Mouse (Mus musculus) lung, postnatal 0 days (tissue): ENCODE measurements around the gene Tiparp. TPM values are rescaled to one million over a fixed set of nuclear protein-coding genes. Genes with fewer than 3 reads are reported as not detected.
A peak's percentile ranks its signal among the peaks of the same experiment; 100 is the strongest.

Experiments used
- ATAC-seq: fragments of 200-750 bp; cut with Nextera tagmentation; 2 replicates; pipeline ENCODE4 v1.8.0; 2017; ENCODE audit warnings: moderate library complexity
- DNase-seq: peaks from one replicate; pipeline ENCODE4 v3.0.0-alpha.2; 2016; ENCODE audit warnings: low spot score
- H3K27ac ChIP-seq: fragments of 300-500 bp; sonication (generic); 2 replicates; pipeline ENCODE4 v1.5.1; 2014; ENCODE audit warnings: antibody characterized with exemption, mild to moderate bottlenecking, low read length, mixed read lengths
- H3K27me3 ChIP-seq: fragments of 300-500 bp; sonication (generic); replicated peaks from 2 replicates; pipeline ENCODE4 v1.6.1; 2014; ENCODE audit warnings: low read length, mixed read lengths; ENCODE audit not compliant: insufficient read depth
- H3K36me3 ChIP-seq: fragments of 300-500 bp; sonication (generic); 2 replicates; pipeline ENCODE4 v1.6.1; 2014; ENCODE audit warnings: low read length, mixed read lengths; ENCODE audit not compliant: insufficient read depth
- H3K4me1 ChIP-seq: fragments of 300-500 bp; sonication (generic); 2 replicates; pipeline ENCODE4 v1.6.1; 2014; ENCODE audit warnings: antibody characterized with exemption, low read depth, low read length, mixed read lengths; ENCODE audit not compliant: insufficient read depth
- H3K4me2 ChIP-seq: fragments of 300-500 bp; sonication (generic); replicated peaks from 2 replicates; pipeline ENCODE4 v1.6.1; 2014; ENCODE audit warnings: low read depth, mild to moderate bottlenecking, low read length, moderate library complexity, mixed read lengths
- H3K4me3 ChIP-seq: fragments of 300-500 bp; sonication (generic); 2 replicates; pipeline ENCODE4 v1.5.1; 2014; ENCODE audit warnings: low read depth, low read length
- H3K9ac ChIP-seq: fragments of 300-500 bp; sonication (generic); replicated peaks from 2 replicates; pipeline ENCODE4 v1.6.1; 2014; ENCODE audit warnings: low read depth, mild to moderate bottlenecking
- H3K9me3 ChIP-seq: fragments of 300-500 bp; sonication (generic); 2 replicates; pipeline ENCODE4 v1.6.1; 2016; ENCODE audit warnings: low read length, mixed read lengths
- CTCF ChIP-seq: IDR thresholded peaks from 2 replicates; pipeline ENCODE4 v1.5.1; 2016; ENCODE audit warnings: antibody characterized with exemption, mild to moderate bottlenecking
- EP300 ChIP-seq: IDR thresholded peaks from 2 replicates; pipeline ENCODE4 v1.6.1; 2016; ENCODE audit warnings: antibody characterized with exemption, mild to moderate bottlenecking, control low read depth
- WGBS: fragments of 180-500 bp; shearing (Covaris S2); extraction: QIAGEN DNeasy Blood & Tissue Kit; methylation state at CpG from one replicate; pipeline ENCODE4 v1.1.7; 2014; 5-methylcytosine and 5-hydroxymethylcytosine counted together
- polyA plus RNA-seq: library from polyadenylated mRNA; unstranded; fragments of >200 nt; fragmentation: Nextera tagmentation; extraction: Ambion mirVana; gene quantifications from 2 replicates; pipeline ENCODE4 v1.2.1, GENCODE M21; 2015

Tiparp gene
- polyA plus RNA-seq, 1 experiment from 2014 or later, result 45.1 TPM

GRCm38 (mm10) chr3:65515751-65516150, 12.5 kb upstream of the Tiparp start:
- WGBS, result 69% methylated on average over 2 of the region's 2 CpGs
- Histone ChIP-seq H3K27ac (no peak overlapping the region), H3K4me3 (no peak overlapping the region), H3K9me3 (no peaks in the 10 kb centered on the region), H3K9ac (no peak overlapping the region), H3K4me1 (no peaks in the 10 kb centered on the region), H3K4me2 (no peak overlapping the region), H3K27me3 (no peaks in the 10 kb centered on the region), H3K36me3 (no peaks in the 10 kb centered on the region)
- DNase-seq, result peak; percentile 46
- no peak for ATAC-seq
- TF ChIP-seq CTCF (no peak), EP300 (no peak)

GRCm38 (mm10) chr3:65516526-65516925, 11.7 kb upstream of the Tiparp start:
- Histone ChIP-seq H3K4me3 (no peak overlapping the region), H3K36me3 (no peaks in the 10 kb centered on the region), H3K4me1 (no peaks in the 10 kb centered on the region), H3K9me3 (no peaks in the 10 kb centered on the region), H3K27me3 (no peaks in the 10 kb centered on the region), H3K4me2 (no peak overlapping the region), H3K9ac (no peak overlapping the region), H3K27ac (no peak overlapping the region)
- ATAC-seq (no peak), DNase-seq (no peak)
- TF ChIP-seq EP300, result no peak
- TF ChIP-seq CTCF, result no peak
- WGBS, result 56% methylated on average over 1 of the region's 1 CpGs

GRCm38 (mm10) chr3:65517141-65517540, 11.1 kb upstream of the Tiparp start:
- TF ChIP-seq EP300 (no peak), CTCF (no peak)
- Histone ChIP-seq H3K4me2 (no peak overlapping the region), H3K27me3 (no peaks in the 10 kb centered on the region), H3K9ac (no peak overlapping the region), H3K27ac (no peak overlapping the region), H3K9me3 (no peaks in the 10 kb centered on the region), H3K4me1 (no peaks in the 10 kb centered on the region), H3K36me3 (no peaks in the 10 kb centered on the region), H3K4me3 (no peak overlapping the region)
- DNase-seq (no peak), ATAC-seq (no peak)
- WGBS, result 35% methylated on average over 9 of the region's 9 CpGs

- Histone ChIP-seq H3K9me3 (no peaks in the 10 kb centered on the region), H3K27me3 (no peaks in the 10 kb centered on the region), H3K4me1 (no peaks in the 10 kb centered on the region), H3K4me2 (no peak overlapping the region), H3K36me3 (no peaks in the 10 kb centered on the region), H3K27ac (no peak overlapping the region), H3K9ac (no peak overlapping the region), H3K4me3 (no peak overlapping the region)
- no peak for ATAC-seq
- no peak for DNase-seq
- 56% methylated on average over 13 of the region's 13 CpGs for WGBS
- TF ChIP-seq CTCF (no peak), EP300 (no peak)
Measured at GRCm38 (mm10) chr3:65517747-65518527, 10.3 kb upstream of the Tiparp start.

GRCm38 (mm10) chr3:65521391-65521790, 6.8 kb upstream of the Tiparp start:
- no peak overlapping the region for H3K27ac ChIP-seq
- 72% methylated on average over 1 of the region's 1 CpGs for WGBS
- H3K9ac ChIP-seq, result no peak overlapping the region
- no peaks in the 10 kb centered on the region for H3K9me3 ChIP-seq
- no peaks in the 10 kb centered on the region for H3K36me3 ChIP-seq
- DNase-seq (no peak), ATAC-seq (no peak)
- TF ChIP-seq CTCF, result no peak
- TF ChIP-seq EP300, result no peak
- no peaks in the 10 kb centered on the region for H3K27me3 ChIP-seq
- no peak overlapping the region for H3K4me2 ChIP-seq
- H3K4me3 ChIP-seq, result no peak overlapping the region
- H3K4me1 ChIP-seq, result no peaks in the 10 kb centered on the region

GRCm38 (mm10) chr3:65523397-65523796, 4.8 kb upstream of the Tiparp start:
- no peak for DNase-seq

More at GRCm38 (mm10) chr3:65523397-65523796, 4.8 kb upstream of the Tiparp start:
- Histone ChIP-seq H3K4me2 (no peak overlapping the region), H3K36me3 (no peaks in the 10 kb centered on the region), H3K27me3 (no peaks in the 10 kb centered on the region), H3K9ac (no peak overlapping the region), H3K4me3 (no peak overlapping the region), H3K4me1 (no peaks in the 10 kb centered on the region), H3K9me3 (no peaks in the 10 kb centered on the region), H3K27ac (no peak overlapping the region)
- TF ChIP-seq CTCF (no peak), EP300 (no peak)
- no peak for ATAC-seq
- WGBS, result 59% methylated on average over 8 of the region's 8 CpGs
